Mouse (Mus musculus) stomach, embryonic 15.5 days (tissue): ENCODE results near the gene Cyp27b1. TPM values are rescaled to one million over a fixed set of nuclear protein-coding genes. Genes with fewer than 3 reads are reported as not detected.

Experiments used
- ATAC-seq: fragments of 200-750 bp; cut with Nextera tagmentation; 2 replicates; pipeline ENCODE4 v1.8.0; 2017; ENCODE audit warnings: low read depth, moderate number of reproducible peaks, moderate TSS enrichment; ENCODE audit not compliant: insufficient read depth, low FRiP score
- H3K27ac ChIP-seq: fragments of 300-500 bp; sonication (generic); 2 replicates; pipeline ENCODE4 v1.5.1; 2015; ENCODE audit warnings: mild to moderate bottlenecking, inconsistent platforms
- H3K27me3 ChIP-seq: fragments of 300-500 bp; sonication (generic); replicated peaks from 2 replicates; pipeline ENCODE4 v1.6.1; 2015; ENCODE audit warnings: inconsistent platforms
- H3K36me3 ChIP-seq: fragments of 300-500 bp; sonication (generic); 2 replicates; pipeline ENCODE4 v1.6.1; 2015; ENCODE audit warnings: inconsistent platforms
- H3K4me1 ChIP-seq: fragments of 300-500 bp; sonication (generic); 2 replicates; pipeline ENCODE4 v1.6.1; 2015; ENCODE audit warnings: inconsistent platforms
- H3K4me2 ChIP-seq: fragments of 300-500 bp; sonication (generic); 2 replicates; pipeline ENCODE4 v1.6.1; 2015; ENCODE audit warnings: mild to moderate bottlenecking, inconsistent platforms
- H3K4me3 ChIP-seq: fragments of 300-500 bp; sonication (generic); replicated peaks from 2 replicates; pipeline ENCODE4 v1.5.1; 2015; ENCODE audit warnings: inconsistent platforms
- H3K9ac ChIP-seq: fragments of 300-500 bp; sonication (generic); 2 replicates; pipeline ENCODE4 v1.6.1; 2015; ENCODE audit warnings: inconsistent platforms
- H3K9me3 ChIP-seq: fragments of 300-500 bp; sonication (generic); 2 replicates; pipeline ENCODE4 v1.6.1; 2016; ENCODE audit warnings: inconsistent platforms
- WGBS: fragments of 180-500 bp; shearing (Covaris S2); methylation state at CpG from one replicate; pipeline ENCODE4 v1.1.7; 2015; 5-methylcytosine and 5-hydroxymethylcytosine counted together
- polyA plus RNA-seq: library from polyadenylated mRNA; unstranded; fragments of >200 nt; fragmentation: Nextera tagmentation; extraction: Ambion mirVana; gene quantifications from 2 replicates; pipeline ENCODE4 v1.2.1, GENCODE M21; 2015

Gene Cyp27b1
- polyA plus RNA-seq, 1 experiment from 2014 or later: 0.17 TPM

- Histone ChIP-seq H3K4me3 (no peak overlapping the region), H3K9ac (no peak overlapping the region), H3K27me3 (0 out of 2 replicates have a peak, but pooled peaks cover 6% of the 10 kb centered on the region), H3K27ac (no peak overlapping the region), H3K9me3 (no peaks in the 10 kb centered on the region), H3K4me1 (peaks cover 25% of the 10 kb centered on the region; the same call in 1 of the 2 replicates), H3K36me3 (peaks cover 29% of the 10 kb centered on the region), H3K4me2 (no peak overlapping the region)
- no peak for ATAC-seq
- WGBS: 64% methylated on average over 5 of the region's 5 CpGs
Observed at GRCm38 (mm10) chr10:127062503-127062902, 14.5 kb downstream of the Cyp27b1 start.

GRCm38 (mm10) chr10:127063239-127063872 is 15.3 kb downstream of the Cyp27b1 start, which contains the start of gene Cdk4:
Gene Cdk4 (plus strand): TSS chr10:127063534.
- peak; percentile 87 for ATAC-seq
- Histone ChIP-seq H3K27ac (peak within 1 kb of the TSS; percentile 83), H3K9ac (peak within 1 kb of the TSS; percentile 77), H3K4me1 (peaks cover 21% of the 10 kb centered on the region; the same call in 1 of the 2 replicates), H3K27me3 (0 out of 2 replicates have a peak, but pooled peaks cover 6% of the 10 kb centered on the region), H3K36me3 (peaks cover 34% of the 10 kb centered on the region), H3K4me2 (peak within 1 kb of the TSS; percentile 79), H3K4me3 (peak within 1 kb of the TSS; percentile 70), H3K9me3 (no peaks in the 10 kb centered on the region)
- WGBS: 0% methylated on average over 46 of the region's 46 CpGs

- Histone ChIP-seq H3K36me3 (peaks cover 34% of the 10 kb centered on the region), H3K4me2 (peak overlapping the region; percentile 79), H3K4me1 (peaks cover 21% of the 10 kb centered on the region; the same call in 1 of the 2 replicates), H3K27me3 (0 out of 2 replicates have a peak, but pooled peaks cover 6% of the 10 kb centered on the region), H3K9ac (peak overlapping the region; percentile 77), H3K4me3 (peak overlapping the region; percentile 70), H3K27ac (peak overlapping the region; percentile 83), H3K9me3 (no peaks in the 10 kb centered on the region)
- 7% methylated on average over 37 of the region's 37 CpGs for WGBS
- ATAC-seq: no peak
Observed at GRCm38 (mm10) chr10:127063913-127064870, 16.1 kb downstream of the Cyp27b1 start.

- WGBS: 74% methylated on average over 9 of the region's 9 CpGs
- no peak overlapping the region for H3K9ac ChIP-seq
- H3K36me3 ChIP-seq: peaks cover 34% of the 10 kb centered on the region
- H3K4me3 ChIP-seq: no peak overlapping the region
- 0 out of 2 replicates have a peak, but pooled peaks cover 5% of the 10 kb centered on the region for H3K27me3 ChIP-seq
- peaks cover 24% of the 10 kb centered on the region; the same call in 1 of the 2 replicates for H3K4me1 ChIP-seq
- H3K27ac ChIP-seq: no peak overlapping the region
- no peak for ATAC-seq
- H3K4me2 ChIP-seq: no peak overlapping the region
- no peaks in the 10 kb centered on the region for H3K9me3 ChIP-seq
Observed at GRCm38 (mm10) chr10:127065981-127066380, 17.9 kb downstream of the Cyp27b1 start.

- Histone ChIP-seq H3K27ac (no peak overlapping the region), H3K4me2 (no peak overlapping the region), H3K9ac (no peak overlapping the region), H3K4me3 (no peak overlapping the region), H3K27me3 (0 out of 2 replicates have a peak, but pooled peaks cover under 1% of the 10 kb centered on the region), H3K9me3 (no peaks in the 10 kb centered on the region), H3K36me3 (peaks cover 34% of the 10 kb centered on the region), H3K4me1 (peaks cover 29% of the 10 kb centered on the region)
- ATAC-seq: no peak
- 87% methylated on average over 14 of the region's 14 CpGs for WGBS
Observed at GRCm38 (mm10) chr10:127066519-127067018, 18.5 kb downstream of the Cyp27b1 start.

- Histone ChIP-seq H3K4me2 (peak overlapping the region; percentile 81), H3K9me3 (no peaks in the 10 kb centered on the region), H3K4me1 (peaks cover 29% of the 10 kb centered on the region), H3K4me3 (peak overlapping the region; percentile 70), H3K36me3 (peaks cover 34% of the 10 kb centered on the region), H3K9ac (peak overlapping the region; percentile 67; the same call in 1 of the 2 replicates), H3K27me3 (no peaks in the 10 kb centered on the region), H3K27ac (0 out of 2 replicates have a peak overlapping the region, but pooled peaks have one; percentile 95)
- no peak for ATAC-seq
- WGBS: 68% methylated on average over 9 of the region's 9 CpGs
Observed at GRCm38 (mm10) chr10:127068360-127069038, 20.4 kb downstream of the Cyp27b1 start.

- ATAC-seq: peak; percentile 20
- Histone ChIP-seq H3K9me3 (no peaks in the 10 kb centered on the region), H3K27ac (peak overlapping the region; percentile 95), H3K36me3 (peaks cover 34% of the 10 kb centered on the region), H3K4me3 (peak overlapping the region; percentile 70), H3K4me1 (peaks cover 28% of the 10 kb centered on the region), H3K27me3 (no peaks in the 10 kb centered on the region), H3K4me2 (peak overlapping the region; percentile 81), H3K9ac (peak overlapping the region; percentile 67; the same call in 1 of the 2 replicates)
- WGBS: 6% methylated on average over 30 of the region's 30 CpGs
Observed at GRCm38 (mm10) chr10:127069281-127070189, 21.5 kb downstream of the Cyp27b1 start.

GRCm38 (mm10) chr10:127070190-127071121 is 22.4 kb downstream of the Cyp27b1 start, which contains the start of gene Tspan31:
Gene Tspan31 (minus strand): TSS chr10:127070264.
- H3K9ac ChIP-seq: peak within 1 kb of the TSS; percentile 67
- H3K4me3 ChIP-seq: peak within 1 kb of the TSS; percentile 70
- peak within 1 kb of the TSS; percentile 81 for H3K4me2 ChIP-seq
- peaks cover 19% of the 10 kb centered on the region for H3K4me1 ChIP-seq
- H3K9me3 ChIP-seq: no peaks in the 10 kb centered on the region
- peaks cover 26% of the 10 kb centered on the region for H3K36me3 ChIP-seq
- peak; percentile 88 for ATAC-seq
- WGBS: 1% methylated on average over 36 of the region's 36 CpGs
- H3K27me3 ChIP-seq: peaks cover 6% of the 10 kb centered on the region; the same call in 1 of the 2 replicates
- peak within 1 kb of the TSS; percentile 95 for H3K27ac ChIP-seq

- no peak overlapping the region for H3K27ac ChIP-seq
- H3K4me3 ChIP-seq: peak overlapping the region; percentile 70
- WGBS: 69% methylated on average over 9 of the region's 9 CpGs
- H3K4me2 ChIP-seq: peak overlapping the region; percentile 81
- no peaks in the 10 kb centered on the region for H3K9me3 ChIP-seq
- no peak overlapping the region; the same call in 1 of the 2 replicates for H3K9ac ChIP-seq
- H3K36me3 ChIP-seq: peaks cover 19% of the 10 kb centered on the region
- ATAC-seq: no peak
- H3K4me1 ChIP-seq: peaks cover 18% of the 10 kb centered on the region
- peaks cover 9% of the 10 kb centered on the region; the same call in 1 of the 2 replicates for H3K27me3 ChIP-seq
Observed at GRCm38 (mm10) chr10:127071203-127071602, 23.2 kb downstream of the Cyp27b1 start.
